Mouse (Mus musculus): ENCODE measurements at regions not wholly inside any gene's neighbourhood (a gene's known extent, or its start where the extent isn't known, plus 50 kb on each side); places are given as distances from the start of the nearest gene placed in this dataset.

DNA sequence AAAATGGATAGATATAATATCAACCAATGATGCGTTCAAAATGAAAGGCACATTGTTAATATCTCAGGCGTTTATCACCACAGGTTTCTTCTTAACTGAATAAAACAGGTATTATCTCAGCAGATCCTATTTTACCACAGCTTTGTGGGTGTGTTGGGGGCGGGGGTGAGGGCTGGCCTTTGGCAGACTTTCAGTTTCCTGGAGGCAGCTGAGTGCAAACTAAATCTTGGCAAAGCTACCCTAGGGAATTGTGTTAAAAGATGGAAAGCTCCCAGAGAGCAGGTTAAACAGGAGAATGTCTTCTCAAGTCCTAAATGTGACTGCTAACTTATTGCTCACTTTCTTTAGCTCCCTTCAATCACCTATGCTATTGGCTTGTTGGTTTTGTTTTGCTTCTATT is 223.8 kb downstream of the Kdm4c start:
- no peak for DNase-seq (ENCODE audit: low read depth)

DNA sequence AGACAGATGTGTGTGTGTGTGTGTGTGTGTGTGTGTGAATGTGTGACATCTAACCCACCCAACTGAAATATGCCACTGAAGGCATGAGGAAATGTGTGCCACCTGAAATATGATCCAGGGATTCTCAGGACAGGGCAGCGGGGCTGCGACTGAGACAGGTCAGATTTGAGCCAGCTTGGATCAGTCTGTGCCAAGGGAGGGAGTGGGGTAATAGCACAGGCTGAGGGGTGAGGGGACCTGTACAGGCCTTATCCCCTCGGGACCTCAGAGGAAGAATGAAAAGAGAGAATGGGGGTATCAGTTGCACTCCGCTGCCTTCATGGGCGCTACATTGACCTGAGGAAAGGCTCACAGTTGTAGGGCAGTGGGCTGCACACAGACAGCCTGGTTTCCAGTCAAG is 270.2 kb downstream of the Kdm4c start:
- DNase-seq (ENCODE audit: low read depth): no peak

- no peak for DNase-seq (ENCODE audit: low read depth)
Observed at GRCm38 (mm10) chr4:74553888-74554287, 311.6 kb downstream of the Kdm4c start.

DNA sequence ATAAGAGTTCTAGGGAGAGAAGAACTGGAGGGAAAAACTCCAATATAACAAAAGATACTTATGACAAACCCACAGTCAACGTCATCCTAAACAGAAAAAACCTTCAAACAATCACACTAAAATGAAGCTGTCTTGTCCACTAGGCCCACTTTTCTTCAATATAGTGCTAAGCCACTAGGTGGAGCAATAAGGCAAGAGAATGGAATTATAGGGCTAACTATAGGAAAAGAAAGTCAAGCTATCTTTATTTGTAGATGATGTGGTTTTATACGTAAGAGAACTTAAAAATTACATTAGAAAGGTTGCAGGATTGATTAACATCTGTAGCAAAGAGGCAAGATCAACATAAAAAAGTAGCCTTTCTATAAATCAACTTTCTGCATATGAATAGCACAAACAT is 321.3 kb downstream of the Kdm4c start:
- peak; percentile 8 for DNase-seq (ENCODE audit: low read depth)

DNA sequence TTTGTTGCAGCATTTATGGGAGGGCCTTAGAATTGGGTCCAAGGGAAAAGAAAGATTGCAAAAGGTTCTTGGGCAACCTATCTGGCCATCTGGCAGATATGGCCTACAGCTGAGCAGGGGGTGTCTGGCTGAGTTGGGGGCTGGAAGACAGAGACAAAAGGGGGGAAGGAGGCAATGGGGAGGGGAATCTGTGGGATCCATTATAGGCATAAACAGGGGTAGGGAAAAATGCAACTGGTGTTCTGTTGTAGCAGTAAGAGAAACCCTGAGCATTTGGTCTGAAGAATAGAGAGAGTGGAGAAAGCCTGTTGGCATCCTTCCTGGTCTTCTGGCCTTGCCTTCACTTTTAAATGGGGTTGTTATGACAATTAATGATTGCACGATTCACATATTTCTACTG is 344.1 kb downstream of the Kdm4c start:
- DNase-seq (ENCODE audit: low read depth): no peak

DNA sequence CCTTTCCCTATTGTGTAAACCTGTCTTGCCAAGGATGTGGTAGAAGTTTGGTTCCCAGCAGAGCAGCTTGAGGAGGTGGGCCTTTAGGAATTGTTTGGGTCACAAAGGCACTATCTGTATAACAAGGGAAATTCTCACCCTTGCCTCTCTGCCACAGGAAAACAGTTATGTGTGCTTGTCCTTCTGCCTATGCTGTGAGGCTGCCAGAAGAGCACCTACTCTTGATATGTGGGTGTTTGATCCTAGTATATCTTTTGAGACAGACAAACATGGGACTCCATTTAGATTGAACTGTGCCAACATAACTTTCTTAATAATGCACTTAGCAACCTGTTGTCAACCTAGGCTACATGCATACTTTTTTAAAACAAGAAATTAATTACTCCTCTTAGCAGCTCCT is 344.8 kb downstream of the Kdm4c start:
- no peak for DNase-seq (ENCODE audit: low read depth)

- DNase-seq (ENCODE audit: low read depth): no peak
Observed at GRCm38 (mm10) chr4:74588761-74589160, 346.5 kb downstream of the Kdm4c start.

- DNase-seq (ENCODE audit: low read depth): no peak
Observed at GRCm38 (mm10) chr4:74613032-74613431, 370.7 kb downstream of the Kdm4c start.
